Comparison of ENCODE assay signal across 24 mouse cellular contexts in the genomic region with DNA sequence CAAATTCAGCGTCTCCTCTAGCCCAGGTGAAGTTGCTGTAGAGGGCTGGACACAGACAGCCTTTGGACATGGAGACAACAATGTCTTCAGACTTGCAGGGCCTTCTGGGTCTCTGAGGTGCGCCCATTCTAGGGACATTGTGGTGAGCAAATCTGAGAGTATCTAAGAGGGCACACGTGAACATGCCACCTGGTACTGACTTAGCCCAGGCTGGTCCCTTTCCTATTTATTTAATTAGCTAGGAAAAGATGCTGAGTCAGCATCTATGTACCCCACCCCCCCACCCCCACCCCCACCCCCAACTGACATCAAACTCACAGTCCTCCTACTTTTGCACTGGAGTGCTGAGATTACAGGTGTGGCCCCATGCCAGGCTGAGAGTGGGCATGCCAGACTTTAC.
A peak's percentile ranks its signal among the peaks of the same experiment; 100 is the strongest.
DNase-seq lines count a peak whose midpoint lies in the region; ATAC-seq and TF ChIP-seq lines count a peak whose summit lies in the region.
"Had no signal": no experiment of that assay in that cellular context is flagged by ENCODE, and none has a peak within 500 bp of the region (broad histone marks: within the 10 kb centered on the region; RNA-seq: fewer than 3 reads in every experiment).

No protein-coding gene starts in this region.

- TF ChIP-seq RAD21 in CH12.LX (IDR thresholded peaks at IDR 0.05; ENCODE audit: low read depth, low read length) (no peak), MEL (IDR thresholded peaks at IDR 0.05; ENCODE audit: low read depth, low read length) (no peak)

- in situ Hi-C loops in CH12.LX (cut with MboI; ENCODE audit: low pct_ligation_motif_present, low pct_unique_long_range_greater_than_20kb, low sequenced_read_pairs), result no loop called here
- in situ Hi-C loops in ES-E14 (cut with MboI; ENCODE audit: low sequenced_read_pairs in 2 of 2, unreplicated experiment in 2 of 2), result no loop called here

- no peaks in the 10 kb centered on the region for H3K9me3 ChIP-seq in midbrain, embryonic 11.5 days (ENCODE audit: control insufficient read depth, low read length)
- H3K9me3 ChIP-seq in midbrain, embryonic 14.5 days (ENCODE audit: control insufficient read depth, low read length), result no peaks in the 10 kb centered on the region
- H3K9me3 ChIP-seq in CH12.LX (replicated peaks; ENCODE audit: low read length), result no peaks in the 10 kb centered on the region
- no peaks in the 10 kb centered on the region for H3K9me3 ChIP-seq in ES-E14 (ENCODE audit: control insufficient read depth, insufficient read depth, low read depth, low read length)
- H3K9me3 ChIP-seq in MEL (replicated peaks; ENCODE audit: insufficient read depth, low read length), result no peaks in the 10 kb centered on the region

- no peaks in the 10 kb centered on the region for H3K27me3 ChIP-seq in midbrain, embryonic 11.5 days (ENCODE audit: control insufficient read depth, insufficient read depth, low read length)
- H3K27me3 ChIP-seq in midbrain, embryonic 14.5 days (ENCODE audit: control insufficient read depth, insufficient read depth, low read length), result no peaks in the 10 kb centered on the region
- H3K27me3 ChIP-seq in CH12.LX (replicated peaks), result peaks cover 44% of the 10 kb centered on the region
- H3K27me3 ChIP-seq in MEL (ENCODE audit: control insufficient read depth in 1 of 2, insufficient read depth in 2 of 2, low read length in 2 of 2), result no peaks in the 10 kb centered on the region

- dilution Hi-C loops in CH12.LX (cut with MboI; ENCODE audit: extremely low pct_ligation_motif_present, extremely low pct_unique_long_range_greater_than_20kb, low sequenced_read_pairs), result no loop called here

- no peak for TF ChIP-seq POLR2A in CH12.LX (IDR thresholded peaks at IDR 0.05; ENCODE audit: low read depth, low read length)
- TF ChIP-seq POLR2A in MEL (IDR thresholded peaks at IDR 0.05; ENCODE audit: control insufficient read depth in 1 of 2, insufficient read depth in 1 of 2, low read depth in 1 of 2, low read length in 2 of 2, poor library complexity in 1 of 2), result no peak

- H3K4me1 ChIP-seq in midbrain, embryonic 11.5 days (ENCODE audit: control insufficient read depth, insufficient read depth, low read length), result no peaks in the 10 kb centered on the region
- peaks cover 6% of the 10 kb centered on the region; the same call in 1 of the 2 replicates for H3K4me1 ChIP-seq in midbrain, embryonic 14.5 days (ENCODE audit: control insufficient read depth, insufficient read depth, low read length)
- H3K4me1 ChIP-seq in CH12.LX (ENCODE audit: control insufficient read depth in 1 of 2, insufficient read depth in 2 of 2) (peaks cover 6 to 9% of the 10 kb centered on the region in 2 experiments), ES-E14 (ENCODE audit: control insufficient read depth in 2 of 2, insufficient read depth in 2 of 2, low read length in 2 of 2, poor library complexity in 1 of 2) (peaks cover 2 to 5% of the 10 kb centered on the region in 2 experiments; a peak in 2 of 4 replicates), MEL (ENCODE audit: control insufficient read depth in 1 of 2, insufficient read depth in 2 of 2, low read length in 2 of 2) (no peaks in the 10 kb centered on the region)

- ATAC-seq in midbrain, embryonic 11.5 days (ENCODE audit: low FRiP score), result no peak
- ATAC-seq in midbrain, embryonic 14.5 days (ENCODE audit: low FRiP score, low TSS enrichment), result no peak
- ATAC-seq: activated CD4-positive, CD25-positive, alpha-beta regulatory T cell, adult 4 months; CD4-positive, CD25-positive, alpha-beta regulatory T cell, adult 4 months; Patski had no signal

- H3K4me2 ChIP-seq in midbrain, embryonic 11.5 days, result no peak overlapping the region
- H3K4me2 ChIP-seq in midbrain, embryonic 14.5 days (ENCODE audit: low read length), result no peak overlapping the region
- no peak overlapping the region for H3K4me2 ChIP-seq in CH12.LX (ENCODE audit: insufficient read depth, low read depth, poor library complexity, severe bottlenecking)

- no peaks in the 10 kb centered on the region for H3K79me2 ChIP-seq in CH12.LX (replicated peaks; ENCODE audit: control insufficient read depth, extremely low read depth, insufficient read depth, poor library complexity, severe bottlenecking)
- H3K79me2 ChIP-seq in MEL (ENCODE audit: control insufficient read depth, insufficient read depth, low read length, poor library complexity), result no peaks in the 10 kb centered on the region

- no peak for TF ChIP-seq EP300 in CH12.LX (IDR thresholded peaks at IDR 0.05; ENCODE audit: low read length)
- TF ChIP-seq EP300 in MEL (IDR thresholded peaks at IDR 0.05; ENCODE audit: low read depth in 1 of 2, low read length in 2 of 2), result no peak

- no peaks in the 10 kb centered on the region for H3K36me3 ChIP-seq in midbrain, embryonic 11.5 days (ENCODE audit: control insufficient read depth, insufficient read depth, low read length)
- H3K36me3 ChIP-seq in midbrain, embryonic 14.5 days (ENCODE audit: control insufficient read depth, insufficient read depth, low read length), result no peaks in the 10 kb centered on the region
- H3K36me3 ChIP-seq in CH12.LX (replicated peaks in 1 of 2; ENCODE audit: control insufficient read depth in 1 of 2, insufficient read depth in 1 of 2, low read length in 1 of 2), result no peaks in the 10 kb centered on the region
- H3K36me3 ChIP-seq in ES-E14 (ENCODE audit: control insufficient read depth, insufficient read depth, low read length, poor library complexity, severe bottlenecking), result no peaks in the 10 kb centered on the region
- no peaks in the 10 kb centered on the region for H3K36me3 ChIP-seq in MEL (ENCODE audit: control insufficient read depth in 1 of 2, insufficient read depth in 2 of 2, low read length in 2 of 2)
- H3K36me3 ChIP-seq: G1E had no signal

- no peak for TF ChIP-seq CTCF in CH12.LX (conservative IDR thresholded peaks at IDR 0.05 in 1 of 2, IDR thresholded peaks at IDR 0.05 in 1 of 2; ENCODE audit: low read depth in 2 of 2, low read length in 2 of 2)
- no peak for TF ChIP-seq CTCF in MEL (IDR thresholded peaks at IDR 0.05 in 2 of 3, conservative IDR thresholded peaks at IDR 0.05 in 1 of 3; ENCODE audit: control insufficient read depth in 1 of 3, insufficient read depth in 1 of 3, low read depth in 2 of 3, low read length in 3 of 3, poor library complexity in 1 of 3, severe bottlenecking in 1 of 3)

- 93% methylated on average over 3 of the region's 3 CpGs for WGBS in midbrain, embryonic 11.5 days
- WGBS in midbrain, embryonic 14.5 days, result 91% methylated on average over 3 of the region's 3 CpGs

- no peak overlapping the region for H3K4me3 ChIP-seq in midbrain, embryonic 11.5 days (ENCODE audit: low read depth, low read length)
- no peak overlapping the region for H3K4me3 ChIP-seq in midbrain, embryonic 14.5 days (replicated peaks; ENCODE audit: low read depth, low read length)
- no peak overlapping the region for H3K4me3 ChIP-seq in CH12.LX (replicated peaks in 1 of 3; ENCODE audit: low read depth in 2 of 3, low read length in 2 of 3, poor library complexity in 1 of 3)
- H3K4me3 ChIP-seq in ES-E14 (ENCODE audit: insufficient read depth in 1 of 2, low read depth in 1 of 2, low read length in 2 of 2, poor library complexity in 1 of 2, severe bottlenecking in 1 of 2), result no peak overlapping the region
- H3K4me3 ChIP-seq in MEL (ENCODE audit: control insufficient read depth in 1 of 2, insufficient read depth in 1 of 2, low read depth in 2 of 2, low read length in 2 of 2), result no peak overlapping the region

- H3K9ac ChIP-seq in midbrain, embryonic 11.5 days (ENCODE audit: low read length), result no peak overlapping the region
- no peak overlapping the region for H3K9ac ChIP-seq in midbrain, embryonic 14.5 days (replicated peaks; ENCODE audit: low read length)
- H3K9ac ChIP-seq in CH12.LX (ENCODE audit: insufficient read depth, low read depth), result no peak overlapping the region
- no peak overlapping the region for H3K9ac ChIP-seq in ES-E14 (ENCODE audit: insufficient read depth, low read depth, low read length, poor library complexity, severe bottlenecking)
- no peak overlapping the region for H3K9ac ChIP-seq in MEL (ENCODE audit: control insufficient read depth, low read depth, low read length, poor library complexity, severe bottlenecking)

- H3K27ac ChIP-seq in midbrain, embryonic 11.5 days (ENCODE audit: low read depth, low read length), result no peak overlapping the region
- H3K27ac ChIP-seq in midbrain, embryonic 14.5 days (replicated peaks; ENCODE audit: low read depth, low read length), result no peak overlapping the region
- H3K27ac ChIP-seq in CH12.LX (ENCODE audit: insufficient read depth, low read depth), result no peak overlapping the region
- no peak overlapping the region for H3K27ac ChIP-seq in ES-E14 (ENCODE audit: insufficient read depth, low read depth, low read length, poor library complexity, severe bottlenecking)
- no peak overlapping the region for H3K27ac ChIP-seq in MEL (ENCODE audit: control insufficient read depth, low read depth, low read length)

- peak; percentile 61 for DNase-seq in midbrain, embryonic 11.5 days (ENCODE audit: low spot score, missing footprints)
- no peak for DNase-seq in midbrain, embryonic 14.5 days
- no peak for DNase-seq in CH12.LX (ENCODE audit: extremely low read depth)
- DNase-seq in ES-E14 (ENCODE audit: low read depth, low spot score), result no peak
- no peak for DNase-seq in MEL (ENCODE audit: low read depth, low spot score)
- no peak for DNase-seq in natural killer cell, adult 2 months (ENCODE audit: low spot score in 2 of 2)
- no peak for DNase-seq in heart, postnatal 4 days
- no peak for DNase-seq in kidney, postnatal 36 days
- DNase-seq: adrenal gland, adult 2 months; adrenal gland, adult 8-10 months; adrenal gland, postnatal 10 days; adrenal gland, postnatal 14 days; adrenal gland, postnatal 25 days; adrenal gland, postnatal 36 days; B cell, adult 2 months; cerebellum, adult 11 months; cerebellum, adult 11-12 months; cerebellum, adult 18-20 months; cerebellum, adult 2 months; cerebellum, adult 8-10 months had no signal

TF ChIP-seq in CH12.LX, 34 proteins besides CTCF, POLR2A, EP300 and RAD21 (continues in another document):
- TF ChIP-seq MAZ (IDR thresholded peaks at IDR 0.05; ENCODE audit: low read depth, low read length), result no peak
- no peak for TF ChIP-seq ELF1 (IDR thresholded peaks at IDR 0.05; ENCODE audit: low read depth, low read length)
- no peak for TF ChIP-seq BHLHE40 (IDR thresholded peaks at IDR 0.05; ENCODE audit: low read depth, low read length)
- peak; percentile 77 for TF ChIP-seq MAFK (IDR thresholded peaks at IDR 0.05; ENCODE audit: insufficient replicate concordance, low read length)

TF ChIP-seq in ES-E14, 5 proteins besides CTCF, POLR2A, EP300 and RAD21:
- no peak for TF ChIP-seq CHD2 (IDR thresholded peaks at IDR 0.05; ENCODE audit: low read depth, low read length)
- peak; percentile 88 for TF ChIP-seq MAFK (IDR thresholded peaks at IDR 0.05; ENCODE audit: insufficient read depth, low read depth, low read length)
TF ChIP-seq in ES-E14: peak in this region for 1.

TF ChIP-seq in MEL, 35 proteins besides CTCF, POLR2A, EP300 and RAD21 (continues in another document):
- TF ChIP-seq MAFK (IDR thresholded peaks at IDR 0.05; ENCODE audit: borderline replicate concordance, low read depth, low read length), result 0 out of 2 replicates have a peak, but pooled peaks have one; percentile 30
- TF ChIP-seq MYC (IDR thresholded peaks at IDR 0.05; ENCODE audit: low read depth, low read length), result no peak
- TF ChIP-seq POLR2AphosphoS2 (IDR thresholded peaks at IDR 0.05; ENCODE audit: low read length), result no peak
- no peak for TF ChIP-seq MYB (IDR thresholded peaks at IDR 0.05; ENCODE audit: low read depth, low read length)
- no peak for TF ChIP-seq ZC3H11A (IDR thresholded peaks at IDR 0.05; ENCODE audit: low read depth, low read length)
